Mouse (Mus musculus): ENCODE measurements around the gene St6galnac1.
A peak's percentile ranks its signal among the peaks of the same experiment; 100 is the strongest.
"Not testable (repeated sequence)": the region's sequence is repeated elsewhere in the genome, so short reads cannot be mapped to it uniquely, and the experiment has no call there.

Gene St6galnac1

DNA sequence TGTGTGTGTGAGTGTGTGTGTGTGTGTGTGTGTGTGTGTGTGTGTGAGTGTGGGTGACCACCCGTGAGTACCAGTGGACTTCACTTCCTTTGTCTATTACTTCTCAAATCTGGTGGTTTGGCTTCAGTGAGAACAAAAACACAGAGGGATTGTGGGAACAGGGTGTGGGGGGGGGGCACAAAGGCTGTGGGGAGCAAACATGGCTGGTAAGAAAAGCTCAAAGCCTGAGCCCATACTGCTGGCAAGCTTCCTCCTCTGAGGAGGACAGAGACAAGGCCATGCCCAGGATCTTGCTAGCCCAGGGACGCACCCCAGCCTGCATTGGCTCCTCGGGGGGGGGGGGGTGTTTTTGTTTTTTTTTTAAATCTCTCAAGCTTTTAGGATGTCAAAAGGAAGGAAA, 32.2 kb upstream of the St6galnac1 start:
- peak; percentile 38 for DNase-seq (ENCODE audit: low read depth)

DNA sequence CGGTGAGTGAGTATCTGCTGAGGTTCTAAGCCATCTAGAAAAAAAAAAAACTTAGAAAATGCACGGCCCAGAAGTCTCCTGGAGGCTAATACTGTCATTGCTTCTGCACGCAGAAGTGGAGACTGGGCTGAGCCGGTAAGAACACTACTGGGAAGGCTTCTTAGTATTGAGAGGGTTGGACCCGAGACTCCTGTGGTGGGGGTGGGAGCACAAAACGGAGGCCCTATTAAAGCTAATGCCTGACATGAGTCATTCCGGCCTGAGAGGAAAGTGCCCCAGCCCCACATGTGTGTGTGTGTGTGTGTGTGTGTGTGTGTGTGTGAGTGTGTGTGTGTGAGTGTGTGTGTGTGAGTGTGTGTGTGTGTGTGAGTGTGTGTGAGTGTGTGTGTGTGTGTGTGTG, 31.8 kb upstream of the St6galnac1 start:
- DNase-seq (ENCODE audit: low read depth), result peak; percentile 68

DNA sequence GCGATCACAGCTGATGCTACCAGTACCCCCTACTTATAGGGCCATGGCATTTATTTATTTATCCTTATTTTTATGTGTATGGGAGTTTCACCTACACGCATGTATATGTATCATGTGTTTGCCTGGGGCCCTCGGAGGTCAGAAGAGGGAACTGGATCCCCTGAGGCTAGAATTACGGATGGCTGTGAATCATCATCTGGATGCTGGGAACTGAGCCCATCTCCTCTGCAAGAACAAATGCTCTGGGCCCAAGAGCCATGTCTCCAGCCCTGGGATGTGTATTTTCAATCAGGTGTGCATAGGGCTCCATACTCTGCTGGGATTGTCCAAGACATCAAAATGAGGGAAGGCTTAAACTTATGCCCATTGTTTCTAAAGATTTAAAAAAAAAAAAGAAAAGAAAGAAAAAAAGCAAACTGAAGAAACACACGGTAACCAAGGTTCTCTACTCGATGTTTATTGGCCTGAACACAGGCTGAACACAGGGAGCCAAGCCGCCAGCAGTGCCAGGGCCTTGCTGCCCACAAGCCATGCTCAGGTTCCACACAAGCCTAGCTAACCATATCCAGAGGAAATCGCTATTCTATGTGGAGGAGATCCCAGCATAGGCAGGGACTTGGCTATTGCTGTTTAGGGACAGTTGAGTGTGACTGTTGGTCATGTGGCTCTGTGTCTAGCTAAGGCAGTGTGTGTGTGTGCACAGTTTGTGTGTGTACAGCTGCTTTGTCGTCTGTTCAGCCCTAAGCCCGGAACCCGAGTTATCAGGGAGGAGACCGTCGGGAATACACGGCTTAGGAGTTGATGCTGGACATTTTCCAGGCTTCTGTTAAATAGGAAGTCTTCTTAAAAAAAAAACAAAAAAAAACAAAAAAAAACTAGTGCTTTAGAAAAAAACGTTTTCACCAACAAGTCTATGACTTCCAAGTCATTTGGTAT, 31.1 kb upstream of the St6galnac1 start:
- peak; percentile 74 for DNase-seq (ENCODE audit: low read depth)

DNA sequence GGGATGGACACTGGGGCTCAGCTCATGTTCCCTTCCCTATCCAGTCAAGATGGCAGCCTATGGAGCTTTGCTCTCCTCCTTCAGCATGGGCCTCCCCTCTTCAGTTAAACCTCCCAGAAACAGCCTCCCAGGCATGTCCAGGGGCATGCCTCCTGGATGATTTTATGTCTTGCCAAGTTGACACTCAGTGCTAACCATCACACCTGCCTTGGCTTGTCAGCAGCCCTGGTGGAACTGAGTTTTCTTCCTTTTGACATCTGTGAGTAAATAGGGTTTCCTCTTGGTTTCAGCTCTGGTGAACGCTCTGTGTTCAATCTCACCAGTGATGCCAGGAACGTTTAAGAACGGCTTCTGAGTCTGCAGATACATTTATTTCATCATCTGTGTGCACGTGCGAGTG, 27.4 kb upstream of the St6galnac1 start:
- DNase-seq (ENCODE audit: low read depth), result no peak

DNA sequence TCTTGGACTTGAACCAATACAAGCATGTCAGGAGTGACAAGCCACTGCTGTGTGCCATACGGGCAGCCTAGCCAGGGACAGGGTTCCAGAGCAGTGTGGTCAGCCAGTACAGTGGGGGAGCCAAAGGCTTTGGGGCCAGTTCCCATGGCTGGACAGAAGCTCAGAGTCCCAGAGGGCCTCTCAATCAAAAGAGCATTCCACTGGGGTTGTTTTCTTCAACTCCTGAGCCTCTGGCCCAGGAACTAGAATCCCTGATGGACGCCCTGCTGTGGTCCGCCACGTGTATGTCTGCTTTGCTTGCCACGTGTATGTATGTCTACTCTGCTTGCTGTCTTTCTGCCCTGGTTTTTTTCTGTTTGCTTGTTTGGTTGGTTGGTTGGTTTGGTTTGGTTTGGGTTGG, 25.8 kb upstream of the St6galnac1 start:
- DNase-seq (ENCODE audit: low read depth), result no peak

DNA sequence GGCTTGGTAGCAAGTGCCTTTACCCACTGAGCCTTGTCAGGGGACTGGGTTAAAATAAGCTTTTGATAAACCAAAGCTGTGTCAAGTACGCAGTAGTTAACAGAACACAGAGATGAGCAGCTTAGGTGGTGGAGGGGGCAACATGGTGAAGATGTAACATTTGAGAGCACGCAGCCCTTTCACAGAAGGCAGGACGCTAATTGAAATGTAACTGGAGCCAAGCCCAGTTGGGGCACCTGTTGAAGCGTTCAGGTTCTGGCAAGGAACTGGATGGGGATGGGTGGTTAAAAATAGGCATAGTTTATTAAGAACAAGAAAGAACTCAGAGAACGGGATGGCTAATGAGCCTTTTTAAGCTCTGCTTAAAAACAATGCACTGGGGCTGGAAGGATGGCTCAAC, 24.1 kb upstream of the St6galnac1 start:
- DNase-seq (ENCODE audit: low read depth), result no peak

DNA sequence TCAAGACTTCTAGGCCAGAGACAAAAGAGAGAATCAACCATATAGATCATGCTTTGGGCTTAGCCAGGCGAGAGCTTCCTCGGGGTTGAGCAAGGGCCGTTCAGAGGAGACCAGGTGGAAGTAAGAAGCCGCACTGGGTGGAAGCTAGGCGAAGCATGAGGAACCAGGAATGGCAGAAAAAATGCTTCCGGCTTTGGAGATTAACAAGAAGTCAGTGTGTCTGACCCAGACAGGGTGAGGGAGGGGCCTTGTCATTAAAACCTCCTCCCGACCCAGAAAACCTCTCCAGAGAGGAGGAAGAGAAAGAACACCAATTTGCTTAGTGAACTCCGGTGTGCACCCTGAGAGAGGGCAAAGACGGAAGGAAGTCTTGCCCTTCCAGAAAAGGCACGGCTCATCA, 8.9 kb upstream of the St6galnac1 start:
- no peak for DNase-seq (ENCODE audit: low read depth)

DNA sequence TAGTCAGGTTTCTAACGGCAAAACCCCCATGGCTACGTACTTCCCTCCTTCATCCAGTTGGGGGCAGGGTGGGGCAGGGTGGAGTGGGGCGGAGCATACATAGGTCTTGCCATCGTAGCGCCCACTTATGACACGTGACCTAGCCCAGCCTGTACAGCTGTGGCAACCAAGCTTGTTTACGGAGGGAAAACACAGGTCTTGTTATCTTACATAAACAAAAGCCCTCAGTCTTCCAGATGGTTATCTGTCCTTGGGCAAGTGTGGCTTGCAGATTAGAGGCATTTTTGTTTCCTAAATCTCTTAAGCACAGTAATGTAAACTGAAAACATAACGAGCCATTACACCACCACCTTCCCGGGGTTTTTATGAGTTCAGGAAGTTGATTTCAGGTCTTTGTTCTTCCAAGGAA, 7.4 kb upstream of the St6galnac1 start:
- peak; percentile 54 for DNase-seq (ENCODE audit: low read depth)

DNA sequence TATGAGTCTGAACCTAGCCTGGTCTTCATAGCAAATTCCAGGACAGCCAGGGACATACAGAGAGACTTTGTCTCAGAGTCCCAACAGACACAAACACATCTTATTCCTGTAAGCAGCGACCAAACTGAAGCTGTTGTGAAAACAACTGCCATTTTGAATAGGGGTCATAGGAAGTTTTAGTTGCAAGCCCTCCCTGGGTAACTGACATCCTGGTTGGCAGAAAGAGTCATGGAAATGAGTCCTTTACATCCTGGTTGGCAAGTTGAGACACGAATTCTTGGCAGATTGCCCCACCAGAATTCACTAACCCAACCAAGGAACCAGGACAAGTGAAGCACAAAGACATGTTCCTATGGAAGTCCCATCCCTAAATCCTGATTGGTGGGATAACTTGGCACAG, 2.1 kb downstream of the St6galnac1 start:
- peak; percentile 14 for DNase-seq (ENCODE audit: low read depth)

DNA sequence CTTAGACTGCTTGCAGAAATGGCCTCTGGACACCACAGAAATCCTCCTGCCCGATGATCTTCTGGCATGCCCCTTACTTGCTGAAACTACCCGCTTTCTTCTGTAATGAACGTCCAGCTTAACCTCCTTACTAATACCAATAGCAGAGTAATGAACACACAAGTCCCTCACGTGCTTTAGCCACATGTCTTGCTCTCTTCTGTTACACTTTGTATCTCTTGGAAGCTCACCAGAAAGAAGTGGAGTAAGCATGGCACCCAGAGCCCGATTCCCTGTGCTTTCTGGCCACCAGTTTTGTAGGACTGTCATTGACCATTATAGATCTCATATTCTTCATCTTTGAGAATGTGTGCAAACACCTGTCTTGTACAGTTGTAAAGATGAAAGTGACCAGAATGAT, 5.4 kb downstream of the St6galnac1 start:
- DNase-seq (ENCODE audit: low read depth), result no peak

DNA sequence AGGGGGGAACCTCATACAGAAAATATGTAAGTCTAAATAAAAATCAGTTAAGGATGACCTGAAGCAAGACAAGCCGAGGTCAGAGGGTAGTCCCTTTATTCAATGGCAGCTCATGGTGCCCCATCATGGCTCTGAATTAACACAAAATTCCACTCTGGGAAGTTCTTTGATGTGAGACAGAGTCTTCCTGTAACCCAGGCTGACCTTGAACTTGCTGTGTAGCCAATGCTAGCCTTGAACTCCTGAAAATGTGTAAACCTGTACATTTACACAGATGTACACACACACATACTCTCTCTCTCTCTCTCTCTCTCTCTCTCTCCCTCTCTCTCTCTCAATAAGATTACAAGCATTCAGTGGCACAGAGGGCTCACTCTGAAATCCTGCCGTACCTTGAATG, 10.4 kb downstream of the St6galnac1 start:
- no peak for DNase-seq (ENCODE audit: low read depth)

DNA sequence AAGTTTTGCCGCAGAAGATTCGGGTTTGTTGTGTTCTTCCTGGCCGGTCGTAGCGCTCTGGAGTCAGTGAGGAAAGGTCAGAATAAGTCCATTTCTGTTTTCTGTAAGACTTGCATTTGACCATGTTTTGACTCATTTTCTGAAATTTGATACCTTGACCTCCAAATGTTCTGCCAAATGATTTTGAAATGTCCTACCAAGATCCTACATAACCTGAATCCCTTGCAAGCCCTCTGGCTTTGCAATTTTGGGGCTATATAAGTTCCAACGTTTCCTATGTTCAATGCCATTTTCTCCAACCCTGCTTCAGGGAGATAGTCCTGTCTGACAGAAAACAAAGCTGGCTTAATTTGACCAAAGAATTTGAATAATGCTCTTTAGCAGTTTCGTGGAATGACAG, 11.0 kb downstream of the St6galnac1 start:
- DNase-seq (ENCODE audit: low read depth), result peak; percentile 67

DNA sequence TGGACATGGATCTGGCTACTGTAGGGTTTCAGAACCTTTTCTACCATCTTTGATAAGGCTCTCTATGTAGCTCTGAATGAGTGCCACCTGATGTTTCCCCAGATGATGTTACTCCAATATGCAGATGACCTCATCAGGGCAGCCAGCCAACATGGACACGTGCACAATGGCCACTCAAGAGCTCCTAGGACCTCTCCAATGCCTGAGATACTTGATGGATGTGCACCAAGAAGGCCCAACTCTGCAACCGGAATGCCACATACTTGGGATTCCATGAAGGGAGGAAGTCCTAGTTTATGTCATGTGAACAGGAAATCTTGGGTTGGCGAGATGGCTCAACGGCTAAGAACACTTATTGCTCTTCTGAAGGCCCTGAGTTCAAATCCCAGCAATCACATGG, 20.1 kb downstream of the St6galnac1 start:
- peak; percentile 46 for DNase-seq (ENCODE audit: low read depth)

DNA sequence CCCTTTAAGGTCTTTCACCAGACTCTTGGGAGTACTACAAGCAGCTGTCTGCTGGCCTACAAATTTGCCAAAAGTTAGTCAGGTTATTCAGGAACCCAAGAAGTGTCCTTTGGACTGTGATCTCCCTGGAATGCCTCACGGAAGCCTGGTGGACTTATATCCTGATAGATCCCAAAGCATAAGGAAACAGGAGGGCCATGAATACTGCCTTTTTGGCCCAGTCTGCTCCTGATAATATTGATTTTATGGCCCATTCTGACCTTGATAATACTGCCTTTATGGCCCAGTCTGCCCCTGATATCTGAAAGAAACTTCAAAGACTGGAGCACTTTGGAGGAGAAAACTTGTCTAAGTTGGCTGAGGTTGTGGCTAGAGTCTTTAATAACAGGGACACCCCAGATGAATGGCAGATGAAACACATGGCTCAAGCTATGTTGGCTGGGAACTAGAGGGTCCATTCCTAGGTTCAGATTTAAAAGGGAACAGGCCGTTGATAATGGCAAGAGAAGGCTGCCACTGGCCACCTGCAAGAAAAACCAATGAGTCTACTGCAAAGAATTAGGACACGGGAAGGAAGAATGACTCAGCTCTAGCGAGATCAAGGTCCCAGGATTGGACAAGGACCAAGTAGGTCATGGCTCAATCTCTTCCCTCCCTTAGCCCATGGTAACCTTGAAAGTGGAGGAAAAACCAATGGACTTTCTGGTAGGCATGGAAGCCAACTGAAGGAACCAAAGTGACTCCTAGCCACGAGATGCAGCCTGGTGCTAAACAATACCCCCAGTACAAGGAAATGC, 21.4 kb downstream of the St6galnac1 start:
- peak; percentile 42 for DNase-seq (ENCODE audit: low read depth)

DNA sequence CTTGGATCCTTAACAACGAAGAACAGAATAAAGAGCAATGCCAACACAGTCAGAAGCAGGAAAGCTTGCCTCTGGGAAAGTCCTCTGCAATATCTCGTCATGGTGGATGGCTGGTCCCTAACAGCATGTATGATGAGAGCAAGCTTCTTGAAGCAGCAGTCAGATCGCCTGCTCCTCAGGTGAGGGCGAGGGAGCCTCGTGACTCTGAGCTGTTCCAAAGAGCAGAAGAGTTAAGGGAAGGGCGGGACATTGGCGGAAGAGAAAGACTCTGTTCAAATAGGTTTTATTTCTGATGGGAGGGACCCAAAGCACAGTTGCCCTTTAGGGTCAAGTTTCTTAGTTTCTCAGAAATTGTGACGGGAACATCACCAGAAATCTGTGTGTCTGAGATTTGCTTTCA, 25.6 kb downstream of the St6galnac1 start:
- DNase-seq (ENCODE audit: low read depth), result no peak

DNA sequence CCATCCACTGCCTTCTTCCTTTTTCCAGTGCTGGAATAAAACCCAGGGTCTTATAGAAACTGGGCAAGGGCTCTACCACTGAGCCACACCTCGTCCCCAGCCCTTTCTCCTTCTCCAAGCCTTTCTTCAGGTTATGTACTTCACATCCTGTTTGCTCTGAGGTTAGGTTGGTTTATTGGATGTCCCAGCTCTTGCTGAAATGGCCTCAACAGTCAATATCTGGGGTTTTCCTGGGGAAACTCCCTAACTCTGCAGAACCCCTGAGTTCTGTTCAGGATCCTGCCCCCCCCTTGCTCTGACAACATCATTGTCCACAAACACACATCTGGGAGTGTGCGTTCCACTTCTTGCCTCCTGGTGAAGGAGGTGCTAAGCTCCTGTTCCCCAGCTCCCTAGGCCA, 26.6 kb downstream of the St6galnac1 start:
- DNase-seq (ENCODE audit: low read depth), result not testable (repeated sequence)

DNA sequence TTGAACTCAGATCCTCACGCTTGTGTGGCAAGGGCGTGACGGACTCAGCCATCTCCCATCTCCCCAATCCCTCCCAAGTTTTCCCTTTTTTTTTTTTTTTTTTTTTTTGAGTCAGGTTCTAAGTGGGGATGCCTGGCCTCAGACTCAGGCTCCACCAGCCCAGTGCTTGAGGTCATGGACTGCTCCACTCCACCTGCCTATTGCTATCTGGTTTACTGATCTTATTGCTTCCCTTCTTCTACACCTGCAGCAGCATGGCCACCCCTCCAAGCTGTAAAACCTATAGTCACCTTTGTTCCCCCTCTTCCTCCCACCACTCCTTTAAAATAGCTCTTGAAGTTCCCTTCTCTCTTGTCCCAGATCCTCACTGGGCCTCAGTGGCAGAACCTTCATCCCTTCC, 28.5 kb downstream of the St6galnac1 start:
- not testable (repeated sequence) for DNase-seq (ENCODE audit: low read depth)

DNA sequence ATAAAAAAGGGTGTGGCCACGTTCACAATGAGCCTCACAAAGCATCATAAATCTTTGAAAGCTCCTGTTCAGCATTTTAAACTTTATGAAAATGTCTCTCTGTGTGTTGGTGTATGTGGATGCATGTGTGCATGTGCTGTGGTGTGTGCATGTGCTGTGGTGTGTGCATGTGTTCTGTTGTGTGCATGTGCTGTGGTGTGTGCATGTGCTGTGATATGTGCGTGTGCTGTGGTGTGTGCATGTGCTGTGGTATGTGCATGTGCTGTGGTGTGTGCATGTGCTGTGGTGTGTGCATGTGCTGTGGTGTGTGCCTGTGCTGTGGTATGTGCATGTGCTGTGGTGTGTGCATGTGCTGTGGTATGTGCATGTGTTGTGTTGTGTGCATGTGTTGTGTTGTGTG, 29.9 kb downstream of the St6galnac1 start:
- DNase-seq (ENCODE audit: low read depth), result not testable (repeated sequence)

DNA sequence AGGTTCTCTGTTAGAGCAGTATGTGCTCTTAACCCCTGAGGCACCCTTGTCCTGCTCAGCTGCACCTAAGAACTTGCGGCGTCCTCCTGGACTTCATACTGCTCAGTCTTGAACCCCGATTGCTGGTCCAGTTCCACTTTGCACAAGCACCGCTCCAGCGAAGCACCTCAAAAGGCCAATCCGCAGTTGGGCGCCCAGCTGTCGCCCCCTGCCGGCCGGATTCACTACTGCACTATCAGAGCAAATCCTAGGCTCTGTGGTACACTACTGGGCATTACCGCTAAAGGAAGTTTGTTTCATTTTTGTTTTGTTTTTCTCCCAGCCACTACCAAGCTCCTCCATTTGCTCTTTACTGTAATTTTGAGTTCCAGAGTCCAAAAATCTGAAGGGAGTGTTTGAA, 36.9 kb downstream of the St6galnac1 start:
- peak; percentile 34 for DNase-seq (ENCODE audit: low read depth)

DNA sequence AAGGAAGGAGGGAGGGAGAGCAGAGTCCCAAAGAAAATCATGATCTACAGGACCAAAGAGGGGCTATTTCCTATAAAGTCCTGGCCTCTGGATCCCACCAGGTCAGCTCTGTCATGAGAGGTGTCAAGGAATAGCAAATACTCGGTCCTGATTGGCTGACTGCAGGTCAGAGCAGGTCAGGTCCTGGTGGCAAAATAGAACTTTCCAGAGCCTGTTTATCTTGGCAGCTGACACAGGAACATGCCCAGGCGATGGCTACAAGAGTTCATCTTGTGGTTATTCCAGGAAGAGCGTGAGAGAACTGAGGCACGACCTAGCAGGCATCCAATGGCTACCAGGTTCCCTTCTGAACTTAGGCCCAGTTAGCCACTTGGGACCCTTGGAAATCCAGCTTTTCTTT, 42.8 kb downstream of the St6galnac1 start:
- peak; percentile 10 for DNase-seq (ENCODE audit: low read depth)

DNA sequence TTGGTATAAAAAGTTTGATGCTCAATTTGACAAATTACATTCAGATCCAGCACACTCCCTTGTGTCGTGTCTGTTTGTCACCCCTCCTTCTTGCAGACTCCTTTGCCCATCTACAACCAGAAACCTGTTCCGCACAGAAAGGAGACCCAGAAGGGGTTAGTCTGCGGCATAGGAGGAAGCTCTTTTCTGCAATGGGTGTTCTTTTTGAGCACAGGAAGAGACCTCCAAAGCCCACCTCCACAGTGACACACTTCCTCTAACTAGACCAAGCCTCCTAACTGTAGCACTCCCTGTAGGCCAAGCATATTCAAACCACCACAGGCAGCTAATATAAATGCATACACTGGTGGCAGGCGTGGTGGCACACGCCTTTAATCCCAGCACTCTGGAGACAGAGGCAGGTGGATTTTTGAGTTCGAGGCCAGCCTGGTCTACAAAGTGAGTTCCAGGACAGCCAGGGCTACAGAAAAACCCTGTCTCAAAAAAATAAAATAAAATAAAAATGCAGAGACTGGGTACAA, 44.2 kb downstream of the St6galnac1 start:
- DNase-seq (ENCODE audit: low read depth), result not testable (repeated sequence)

DNA sequence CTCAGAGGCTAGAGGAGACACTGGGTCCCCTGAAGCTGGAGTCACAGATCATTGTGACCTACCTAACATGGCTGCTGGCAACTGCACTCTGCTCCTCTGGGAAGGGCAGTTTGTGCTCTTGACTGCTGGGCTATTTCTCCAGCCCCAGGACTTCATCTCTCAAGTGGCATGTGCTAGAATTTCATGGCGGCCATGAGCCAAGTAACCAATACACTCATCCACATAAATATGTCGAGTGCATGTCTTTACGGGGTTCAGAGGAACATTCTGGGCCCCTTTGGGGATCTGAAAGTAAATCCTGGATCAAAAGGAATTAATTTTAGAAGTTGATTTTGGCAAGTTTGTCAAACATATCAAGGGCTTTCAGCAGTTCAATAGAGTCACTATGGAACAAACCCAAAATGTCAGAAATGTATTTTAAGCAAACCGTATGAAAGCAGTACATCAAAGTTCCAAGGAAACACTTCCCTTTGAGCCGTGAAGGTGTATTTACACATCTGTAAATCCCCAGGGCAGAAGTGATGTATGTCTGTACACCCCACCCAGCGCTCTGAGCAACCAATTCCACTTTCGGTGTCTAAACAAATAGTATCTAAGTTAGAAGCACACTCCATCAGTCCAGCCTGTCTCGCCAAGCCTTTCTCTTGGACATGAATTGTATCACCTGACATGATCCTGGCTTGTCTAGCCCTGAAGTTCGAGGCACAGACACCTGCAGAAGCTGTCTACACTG, 45.9 kb downstream of the St6galnac1 start:
- no peak for DNase-seq (ENCODE audit: low read depth)
